Mouse (Mus musculus) lung, adult 2 months (tissue): ENCODE data around the gene Scnn1a.

ENCODE experiments used
- CTCF ChIP-seq: fragments of 200-500 bp; IDR thresholded peaks from 2 replicates; pipeline ENCODE4 v1.5.1; 2011; ENCODE audit warnings: mild to moderate bottlenecking, low read length, control low read depth; ENCODE audit not compliant: insufficient read depth
- POLR2A ChIP-seq: fragments of 200-500 bp; IDR thresholded peaks from 2 replicates; pipeline ENCODE4 v1.6.1; 2011; ENCODE audit warnings: low read depth, mild to moderate bottlenecking, control low read depth, low read length, borderline replicate concordance; ENCODE audit errors: extremely low read depth

GRCm38 (mm10) chr6:125285890-125286289 lies 34.6 kb upstream of the Scnn1a start, which contains the start of gene Tuba3a:
- TF ChIP-seq CTCF (no peak), POLR2A (no peak)
